Mouse (Mus musculus) neural tube, embryonic 12.5 days (tissue): ENCODE results near the gene Unc13b. TPM values are rescaled to one million over a fixed set of nuclear protein-coding genes. Genes with fewer than 3 reads are reported as not detected.

Experiments used
- ATAC-seq: fragments of 200-750 bp; cut with Nextera tagmentation; 2 replicates; pipeline ENCODE4 v1.8.0; 2017; ENCODE audit warnings: low read depth, mild to moderate bottlenecking, moderate TSS enrichment, moderate library complexity; ENCODE audit not compliant: low FRiP score
- H3K27ac ChIP-seq: fragments of 300-500 bp; sonication (generic); 2 replicates; pipeline ENCODE4 v1.5.1; 2016
- H3K27me3 ChIP-seq: fragments of 300-500 bp; sonication (generic); replicated peaks from 2 replicates; pipeline ENCODE4 v1.6.1; 2016; ENCODE audit warnings: mild to moderate bottlenecking
- H3K36me3 ChIP-seq: fragments of 300-500 bp; sonication (generic); 2 replicates; pipeline ENCODE4 v1.6.1; 2016; ENCODE audit warnings: mild to moderate bottlenecking
- H3K4me1 ChIP-seq: fragments of 300-500 bp; sonication (generic); 2 replicates; pipeline ENCODE4 v1.6.1; 2016
- H3K4me2 ChIP-seq: fragments of 300-500 bp; sonication (generic); replicated peaks from 2 replicates; pipeline ENCODE4 v1.6.1; 2016; ENCODE audit warnings: mild to moderate bottlenecking
- H3K4me3 ChIP-seq: fragments of 300-500 bp; sonication (generic); 2 replicates; pipeline ENCODE4 v1.5.1; 2016
- H3K9ac ChIP-seq: fragments of 300-500 bp; sonication (generic); 2 replicates; pipeline ENCODE4 v1.6.1; 2016; ENCODE audit warnings: mild to moderate bottlenecking
- H3K9me3 ChIP-seq: fragments of 300-500 bp; sonication (generic); 2 replicates; pipeline ENCODE4 v1.6.1; 2016; ENCODE audit warnings: mild to moderate bottlenecking
- WGBS: fragments of 180-500 bp; shearing (Covaris S2); methylation state at CpG from one replicate; pipeline ENCODE4 v1.1.7; 2016; 5-methylcytosine and 5-hydroxymethylcytosine counted together
- polyA plus RNA-seq: library from polyadenylated mRNA; unstranded; fragments of >200 nt; fragmentation: Nextera tagmentation; extraction: Ambion mirVana; gene quantifications from 2 replicates; pipeline ENCODE4 v1.2.1, GENCODE M21; 2016

Gene Unc13b
- polyA plus RNA-seq, 1 experiment from 2014 or later, result 22.4 TPM

DNA sequence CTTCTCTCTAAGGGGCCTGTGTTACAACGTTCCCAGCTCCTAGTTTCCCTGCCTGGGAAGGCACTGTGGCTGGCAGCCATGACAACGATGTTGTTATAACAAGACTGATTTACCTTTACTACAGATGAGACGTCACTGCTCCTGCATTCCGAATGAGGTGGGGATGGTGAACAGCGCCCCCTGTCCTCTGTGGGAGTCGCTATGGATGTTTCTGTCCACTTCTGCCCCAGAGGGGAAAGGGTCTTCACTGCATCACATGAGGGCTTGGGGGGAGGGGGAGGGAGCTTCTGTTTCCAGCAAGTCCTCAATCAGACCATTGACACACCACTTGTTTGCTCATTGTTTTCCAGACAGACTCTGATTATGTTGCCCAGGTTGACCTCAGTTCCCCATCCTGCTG is 235.2 kb downstream of the Unc13b start:
- Histone ChIP-seq H3K4me3 (no peak overlapping the region), H3K9ac (no peak overlapping the region), H3K4me1 (0 out of 2 replicates have a peak, but pooled peaks cover 2% of the 10 kb centered on the region), H3K27me3 (no peaks in the 10 kb centered on the region), H3K36me3 (no peaks in the 10 kb centered on the region), H3K4me2 (no peak overlapping the region), H3K27ac (no peak overlapping the region), H3K9me3 (no peaks in the 10 kb centered on the region)
- ATAC-seq, result no peak
- 40% methylated on average over 6 of the region's 6 CpGs for WGBS

DNA sequence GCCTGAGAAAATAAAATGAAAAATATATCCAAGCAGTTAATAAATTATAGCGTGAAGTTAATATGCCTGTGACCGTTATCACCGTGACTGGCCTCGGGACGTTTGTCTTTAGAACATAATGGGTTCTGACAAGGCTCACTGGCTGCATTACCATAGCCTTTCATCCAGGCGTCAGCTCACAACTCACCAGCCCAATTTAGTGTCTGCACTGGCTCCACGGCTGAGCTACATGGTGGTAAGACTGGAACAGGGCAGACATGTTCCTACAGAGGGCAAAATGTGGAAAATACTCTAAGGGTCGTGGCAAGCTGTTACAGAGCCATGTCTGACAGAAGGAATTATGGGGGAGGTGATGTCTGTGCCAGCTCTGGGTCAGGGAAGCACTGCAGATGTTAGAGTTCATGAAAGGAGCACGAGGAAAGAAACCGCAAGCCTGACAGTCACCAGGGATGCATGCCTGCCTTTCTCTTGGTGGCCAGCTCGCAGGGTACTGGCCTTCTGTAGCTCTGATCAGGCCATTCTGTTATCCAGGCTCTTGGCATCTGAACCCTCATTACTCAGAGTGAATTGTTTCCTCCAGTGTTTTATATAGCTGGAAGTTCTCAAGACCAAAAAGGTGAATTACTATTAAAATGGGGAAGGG is 251.1 kb downstream of the Unc13b start:
- 0 out of 2 replicates have a peak, but pooled peaks cover 3% of the 10 kb centered on the region for H3K27me3 ChIP-seq
- H3K4me3 ChIP-seq, result no peak overlapping the region
- peaks cover 11% of the 10 kb centered on the region for H3K4me1 ChIP-seq
- H3K36me3 ChIP-seq, result no peaks in the 10 kb centered on the region
- no peak overlapping the region for H3K9ac ChIP-seq
- WGBS, result 15% methylated on average over 11 of the region's 11 CpGs
- no peak overlapping the region for H3K27ac ChIP-seq
- ATAC-seq, result peak; percentile 86
- peak overlapping the region; percentile 42; the same call in 1 of the 2 replicates for H3K4me2 ChIP-seq
- H3K9me3 ChIP-seq, result no peaks in the 10 kb centered on the region

Other genes with a start within 250 kb of the Unc13b start
- gene Fam205a1, start 205.1 kb upstream of the Unc13b start, polyA plus RNA-seq, result 0.05 and 0.14 TPM in 2 replicates
- gene Gm12394, start 202.2 kb upstream of the Unc13b start, polyA plus RNA-seq, result 0.80 and 0.82 TPM in 2 replicates
- gene Fam205c, start 184.7 kb upstream of the Unc13b start, polyA plus RNA-seq, result 2.5 and 2.6 TPM in 2 replicates
- gene Phf24, start 142.3 kb upstream of the Unc13b start, polyA plus RNA-seq, result 10.9 and 11.4 TPM in 2 replicates
- gene Dnajb5, start 109.1 kb upstream of the Unc13b start, polyA plus RNA-seq, result 29.0 and 33.6 TPM in 2 replicates
- 0.46 and 0.93 TPM in 2 replicates for gene 1700022I11Rik, start 89.3 kb upstream of the Unc13b start, polyA plus RNA-seq
- gene Vcp, start 58.4 kb upstream of the Unc13b start, polyA plus RNA-seq, result 631 and 640 TPM in 2 replicates
- 17.4 and 20.9 TPM in 2 replicates for gene Fancg, start 48.4 kb upstream of the Unc13b start, polyA plus RNA-seq
- 24.5 and 25.2 TPM in 2 replicates for gene Pigo, start 33.1 kb upstream of the Unc13b start, polyA plus RNA-seq
- 251 and 257 TPM in 2 replicates for gene Stoml2, start 27.2 kb upstream of the Unc13b start, polyA plus RNA-seq
- gene Fam214b, start 12.7 kb upstream of the Unc13b start, polyA plus RNA-seq, result 33.8 and 36.2 TPM in 2 replicates
- gene Atp8b5, start 208.2 kb downstream of the Unc13b start, polyA plus RNA-seq, result 0.08 and 0.10 TPM in 2 replicates